In genomic region chr16:20548096-20548948, GRCm38 (mm10) we compare ENCODE assay signal across 8 mouse cellular contexts. TPM values are rescaled to one million over a fixed set of nuclear protein-coding genes. Genes with fewer than 3 reads are reported as not detected.
DNase-seq lines count a peak whose midpoint lies in the region; ATAC-seq lines count a peak whose summit lies in the region.

Gene Abcf3 (plus strand): TSS chr16:20548577.

- under 1% methylated on average over 56 of the region's 56 CpGs for WGBS in intestine, embryonic 14.5 days

- ATAC-seq in intestine, embryonic 14.5 days (replicated peaks; ENCODE audit: low FRiP score, low TSS enrichment, low read depth): peak; percentile 96

- DNase-seq in adrenal gland, adult 18-20 months (ENCODE audit: low spot score in 2 of 2): peak; percentile 93 to 94
- DNase-seq in embryo, embryonic 11 days: peak; percentile 100
- DNase-seq in gastrocnemius, postnatal 25 days: peak; percentile 98
- peak; percentile 93 for DNase-seq in intestine, embryonic 14.5 days (ENCODE audit: low spot score)
- peak; percentile 98 for DNase-seq in left cerebral cortex, postnatal 14 days (ENCODE audit: low spot score in 2 of 2)
- peak; percentile 100 for DNase-seq in mesoderm, embryonic 11.5 days (ENCODE audit: low read depth, low spot score)
- peak; percentile 97 to 98 for DNase-seq in right cerebral cortex, postnatal 36 days (ENCODE audit: low spot score in 2 of 2)
- DNase-seq in yolk sac, embryonic 10.5 days (ENCODE audit: low spot score): peak; percentile 99

- intact Hi-C loops in left cerebral cortex, postnatal 14 days (cut with DNase I): loop anchor here (5.0 kb wide), 1 partner anchor 41 kb away; no protein-coding TSS in a partner anchor

- peak within 1 kb of the TSS; percentile 34 for H3K27ac ChIP-seq in intestine, embryonic 14.5 days (ENCODE audit: low read depth)

- peaks cover 11% of the 10 kb centered on the region for H3K4me1 ChIP-seq in intestine, embryonic 14.5 days (replicated peaks; ENCODE audit: control insufficient read depth, insufficient read depth, low read length)

- H3K27me3 ChIP-seq in intestine, embryonic 14.5 days (replicated peaks; ENCODE audit: control insufficient read depth, insufficient read depth, low read length): no peaks in the 10 kb centered on the region

- peak within 1 kb of the TSS; percentile 75 for H3K9ac ChIP-seq in intestine, embryonic 14.5 days (ENCODE audit: low read length)

- peak within 1 kb of the TSS; percentile 97 for H3K4me2 ChIP-seq in intestine, embryonic 14.5 days (ENCODE audit: low read length)

- H3K36me3 ChIP-seq in intestine, embryonic 14.5 days (ENCODE audit: control insufficient read depth, insufficient read depth, low read length): peaks cover 63% of the 10 kb centered on the region

- no peaks in the 10 kb centered on the region for H3K9me3 ChIP-seq in intestine, embryonic 14.5 days (ENCODE audit: control insufficient read depth, low read length)

- H3K4me3 ChIP-seq in intestine, embryonic 14.5 days (ENCODE audit: low read depth, low read length): peak within 1 kb of the TSS; percentile 95

RNA-seq across cellular contexts. Expression of gene Abcf3, which starts in this region (rescaled TPM):
- 10 to 100 TPM; 94.3 to 94.4 TPM for total RNA-seq in adrenal gland, adult 18-20 months (2021)
- total RNA-seq in gastrocnemius, postnatal 25 days (2021): 10 to 100 TPM; 58.0 to 61.4 TPM
- 47.9 and 55.5 TPM in 2 replicates for polyA plus RNA-seq in intestine, embryonic 14.5 days (2014; fragmentation: Nextera tagmentation; extraction: Ambion mirVana)
- total RNA-seq in left cerebral cortex, postnatal 14 days (2021): 10 to 100 TPM; 82.9 to 86.5 TPM

Comparison
In these comparisons a context has a peak if more than half of its experiments do, and no peak if none do; other contexts are left out.
1. Peak in every context shown above with its lines: DNase-seq, ATAC-seq, H3K4me3 ChIP-seq and H3K27ac ChIP-seq.